Mouse (Mus musculus) midbrain, embryonic 11.5 days (tissue): ENCODE measurements around the gene Spa17. TPM values are rescaled to one million over a fixed set of nuclear protein-coding genes. Genes with fewer than 3 reads are reported as not detected.

Experiments
- ATAC-seq: fragments of 200-750 bp; cut with Nextera tagmentation; 2 replicates; pipeline ENCODE4 v1.8.0; 2017; ENCODE audit warnings: moderate TSS enrichment, moderate library complexity; ENCODE audit not compliant: low FRiP score
- DNase-seq: peaks from one replicate; pipeline ENCODE4 v3.0.0; 2015; ENCODE audit warnings: low spot score; ENCODE audit errors: missing footprints
- H3K27ac ChIP-seq: fragments of 300-500 bp; sonication (generic); 2 replicates; pipeline ENCODE4 v1.5.1; 2014; ENCODE audit warnings: low read depth, low read length
- H3K27me3 ChIP-seq: fragments of 300-500 bp; sonication (generic); 2 replicates; pipeline ENCODE4 v1.6.1; 2014; ENCODE audit warnings: mild to moderate bottlenecking, low read length, moderate library complexity, mixed read lengths; ENCODE audit not compliant: control insufficient read depth, insufficient read depth
- H3K36me3 ChIP-seq: fragments of 300-500 bp; sonication (generic); 2 replicates; pipeline ENCODE4 v1.6.1; 2014; ENCODE audit warnings: mild to moderate bottlenecking, low read length, moderate library complexity, mixed read lengths; ENCODE audit not compliant: control insufficient read depth, insufficient read depth
- H3K4me1 ChIP-seq: fragments of 300-500 bp; sonication (generic); 2 replicates; pipeline ENCODE4 v1.6.1; 2014; ENCODE audit warnings: low read length; ENCODE audit not compliant: control insufficient read depth, insufficient read depth
- H3K4me2 ChIP-seq: fragments of 300-500 bp; sonication (generic); 2 replicates; pipeline ENCODE4 v1.6.1; 2014; ENCODE audit warnings: mild to moderate bottlenecking, moderate library complexity
- H3K4me3 ChIP-seq: fragments of 300-500 bp; sonication (generic); 2 replicates; pipeline ENCODE4 v1.5.1; 2014; ENCODE audit warnings: low read depth, low read length
- H3K9ac ChIP-seq: fragments of 300-500 bp; sonication (generic); 2 replicates; pipeline ENCODE4 v1.6.1; 2014; ENCODE audit warnings: low read length
- H3K9me3 ChIP-seq: fragments of 300-500 bp; sonication (generic); 2 replicates; pipeline ENCODE4 v1.6.1; 2016; ENCODE audit warnings: low read length; ENCODE audit not compliant: control insufficient read depth
- WGBS: fragments of 180-500 bp; shearing (Covaris S2); extraction: QIAGEN DNeasy Blood & Tissue Kit; methylation state at CpG from one replicate; pipeline ENCODE4 v1.1.7; 2014; 5-methylcytosine and 5-hydroxymethylcytosine counted together
- polyA plus RNA-seq: library from polyadenylated mRNA; unstranded; fragments of >200 nt; fragmentation: Nextera tagmentation; extraction: Ambion mirVana; gene quantifications from 2 replicates; pipeline ENCODE4 v1.2.1, GENCODE M21; 2014

Gene Spa17
- polyA plus RNA-seq, 1 experiment from 2014 or later, result 13.6 TPM

GRCm38 (mm10) chr9:37638721-37639120, 25.2 kb upstream of the Spa17 start:
- DNase-seq (no peak), ATAC-seq (no peak)
- no peak overlapping the region for H3K9ac ChIP-seq
- no peaks in the 10 kb centered on the region for H3K4me1 ChIP-seq
- H3K27ac ChIP-seq, result no peak overlapping the region
- H3K9me3 ChIP-seq, result no peaks in the 10 kb centered on the region
- WGBS, result 79% methylated on average over 3 of the region's 3 CpGs
- H3K4me2 ChIP-seq, result no peak overlapping the region
- no peak overlapping the region for H3K4me3 ChIP-seq
- H3K27me3 ChIP-seq, result no peaks in the 10 kb centered on the region
- H3K36me3 ChIP-seq, result no peaks in the 10 kb centered on the region

- H3K36me3 ChIP-seq, result no peaks in the 10 kb centered on the region
- H3K9ac ChIP-seq, result no peak overlapping the region
- no peak overlapping the region for H3K4me2 ChIP-seq
- H3K27me3 ChIP-seq, result no peaks in the 10 kb centered on the region
- ATAC-seq, result no peak
- 72% methylated on average over 6 of the region's 6 CpGs for WGBS
- H3K27ac ChIP-seq, result no peak overlapping the region
- no peak overlapping the region for H3K4me3 ChIP-seq
- no peaks in the 10 kb centered on the region for H3K9me3 ChIP-seq
- no peaks in the 10 kb centered on the region for H3K4me1 ChIP-seq
- DNase-seq, result no peak
Observed at GRCm38 (mm10) chr9:37636800-37637542, 23.4 kb upstream of the Spa17 start.

DNA sequence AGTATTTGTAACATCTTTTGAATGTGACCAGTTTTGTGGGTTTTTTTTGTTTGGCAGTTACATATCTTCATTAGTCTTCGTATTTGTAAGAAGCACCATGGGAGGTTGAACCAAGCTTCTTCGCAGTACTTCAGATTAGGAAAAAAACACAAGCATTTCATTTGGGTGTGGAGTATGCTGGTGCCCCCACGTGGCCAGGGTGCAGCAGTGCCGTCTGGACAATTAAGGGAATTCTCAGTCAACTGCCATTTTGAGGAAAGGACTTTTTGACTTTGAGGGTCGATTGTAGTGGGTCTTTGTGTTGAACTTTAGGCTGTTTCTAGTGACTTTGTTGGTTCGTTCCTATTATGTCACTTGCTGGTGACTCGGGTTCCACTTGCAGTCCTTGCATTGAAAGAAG, 22.8 kb upstream of the Spa17 start:
- Histone ChIP-seq H3K27me3 (no peaks in the 10 kb centered on the region), H3K4me2 (no peak overlapping the region), H3K9me3 (no peaks in the 10 kb centered on the region), H3K36me3 (no peaks in the 10 kb centered on the region), H3K4me3 (no peak overlapping the region), H3K4me1 (no peaks in the 10 kb centered on the region), H3K9ac (no peak overlapping the region), H3K27ac (no peak overlapping the region)
- peak; percentile 46; the same call in 1 of the 2 replicates for ATAC-seq
- peak; percentile 91 for DNase-seq
- WGBS, result 24% methylated on average over 7 of the region's 7 CpGs

- ATAC-seq, result no peak
- 92% methylated on average over 3 of the region's 3 CpGs for WGBS
- H3K9ac ChIP-seq, result no peak overlapping the region
Observed at GRCm38 (mm10) chr9:37634269-37634668, 20.7 kb upstream of the Spa17 start.

DNA sequence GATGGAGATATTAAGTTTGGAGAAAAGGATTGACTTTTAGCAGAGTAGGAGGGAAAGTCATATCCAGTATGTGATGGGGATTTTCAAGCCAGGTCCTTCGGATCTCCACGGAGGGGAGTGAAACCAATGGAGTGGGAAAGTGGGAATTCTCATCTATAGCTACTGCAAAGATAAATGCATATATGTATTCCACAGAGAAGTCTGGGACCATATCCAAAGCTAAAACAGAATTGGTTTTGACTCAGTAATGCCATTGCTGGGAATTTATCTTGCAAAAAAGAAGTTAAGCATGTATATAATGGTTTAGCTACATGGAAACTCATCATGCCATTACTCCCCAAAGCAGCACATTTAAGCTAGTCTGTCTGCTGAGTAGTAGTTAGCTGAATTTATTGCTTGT, 18.8 kb upstream of the Spa17 start:
- Histone ChIP-seq H3K27me3 (no peaks in the 10 kb centered on the region), H3K9ac (no peak overlapping the region), H3K4me3 (no peak overlapping the region), H3K36me3 (no peaks in the 10 kb centered on the region), H3K27ac (no peak overlapping the region), H3K4me1 (no peaks in the 10 kb centered on the region), H3K4me2 (no peak overlapping the region), H3K9me3 (no peaks in the 10 kb centered on the region)
- ATAC-seq (no peak), DNase-seq (no peak)
- 87% methylated on average over 2 of the region's 2 CpGs for WGBS

More at GRCm38 (mm10) chr9:37634269-37634668, 20.7 kb upstream of the Spa17 start:
- no peak overlapping the region for H3K27ac ChIP-seq
- no peaks in the 10 kb centered on the region for H3K4me1 ChIP-seq
- no peaks in the 10 kb centered on the region for H3K36me3 ChIP-seq
- no peak overlapping the region for H3K4me3 ChIP-seq
- no peak overlapping the region for H3K4me2 ChIP-seq
- no peaks in the 10 kb centered on the region for H3K9me3 ChIP-seq
- no peak for DNase-seq
- no peaks in the 10 kb centered on the region for H3K27me3 ChIP-seq

DNA sequence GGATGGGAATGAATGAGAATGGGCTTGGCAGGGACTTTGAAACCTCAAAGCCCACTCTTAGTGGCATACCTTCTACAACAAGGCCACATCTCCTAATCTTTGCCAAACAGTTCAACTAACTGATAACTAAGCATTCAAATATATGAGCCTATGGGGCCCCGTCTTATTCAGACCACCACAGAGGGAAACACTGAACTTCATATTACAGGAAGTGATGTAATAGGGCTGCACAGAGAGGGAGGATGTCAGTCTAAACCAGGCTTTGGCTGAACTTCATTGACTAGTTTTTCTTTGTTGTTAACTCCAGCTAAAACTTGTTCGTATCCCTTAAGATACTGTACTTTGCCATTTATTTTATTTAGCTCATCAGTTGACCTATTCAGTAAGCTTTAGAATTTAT, 16.4 kb upstream of the Spa17 start:
- Histone ChIP-seq H3K27ac (no peak overlapping the region), H3K9me3 (no peaks in the 10 kb centered on the region), H3K4me3 (no peak overlapping the region), H3K9ac (no peak overlapping the region), H3K4me2 (no peak overlapping the region), H3K36me3 (no peaks in the 10 kb centered on the region), H3K27me3 (no peaks in the 10 kb centered on the region), H3K4me1 (peaks cover 12% of the 10 kb centered on the region; the same call in 1 of the 2 replicates)
- DNase-seq, result no peak
- no peak for ATAC-seq
- WGBS, result 92% methylated on average over 2 of the region's 2 CpGs

DNA sequence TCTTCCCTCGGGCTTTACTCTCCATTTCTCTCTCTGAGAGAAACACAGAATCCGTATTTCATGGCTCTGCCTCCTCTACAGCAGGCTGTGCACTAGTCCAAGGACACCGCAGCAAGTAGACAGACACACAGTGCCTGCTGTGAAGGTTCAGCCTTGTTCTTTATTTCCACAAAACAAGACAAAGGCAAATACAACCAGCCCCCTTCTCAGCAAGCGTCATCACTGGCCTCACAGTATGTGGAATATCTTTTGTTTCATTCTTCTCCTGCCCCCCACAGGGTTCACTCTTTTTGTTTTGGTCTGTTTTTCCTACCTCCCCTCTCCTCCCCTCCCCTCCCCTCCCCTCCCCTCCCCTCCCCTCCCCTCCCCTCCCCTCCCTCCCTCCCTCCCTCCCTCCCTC, 15.1 kb upstream of the Spa17 start:
- H3K27me3 ChIP-seq, result no peaks in the 10 kb centered on the region
- ATAC-seq (no peak), DNase-seq (no peak)
- no peaks in the 10 kb centered on the region for H3K9me3 ChIP-seq
- H3K27ac ChIP-seq, result no peak overlapping the region
- H3K9ac ChIP-seq, result no peak overlapping the region
- peaks cover 12% of the 10 kb centered on the region; the same call in 1 of the 2 replicates for H3K4me1 ChIP-seq
- no peak overlapping the region for H3K4me2 ChIP-seq
- WGBS, result 39% methylated on average over 4 of the region's 4 CpGs
- H3K36me3 ChIP-seq, result no peaks in the 10 kb centered on the region
- H3K4me3 ChIP-seq, result no peak overlapping the region

- DNase-seq (no peak), ATAC-seq (no peak)
- 100% methylated on average over 1 of the region's 1 CpGs for WGBS
- Histone ChIP-seq H3K4me3 (no peak overlapping the region), H3K4me1 (peaks cover 12% of the 10 kb centered on the region; the same call in 1 of the 2 replicates), H3K9me3 (no peaks in the 10 kb centered on the region), H3K27ac (no peak overlapping the region), H3K4me2 (no peak overlapping the region), H3K36me3 (no peaks in the 10 kb centered on the region), H3K27me3 (no peaks in the 10 kb centered on the region), H3K9ac (no peak overlapping the region)
Observed at GRCm38 (mm10) chr9:37627263-37627662, 13.7 kb upstream of the Spa17 start.

GRCm38 (mm10) chr9:37626103-37626567, 12.6 kb upstream of the Spa17 start:
- peak overlapping the region; percentile 30 for H3K27ac ChIP-seq
- peaks cover 12% of the 10 kb centered on the region; the same call in 1 of the 2 replicates for H3K4me1 ChIP-seq
- peak overlapping the region; percentile 30; the same call in 1 of the 2 replicates for H3K9ac ChIP-seq
- peak overlapping the region; percentile 20 for H3K4me2 ChIP-seq
- H3K4me3 ChIP-seq, result no peak overlapping the region
- peak; percentile 78 for ATAC-seq
- no peaks in the 10 kb centered on the region for H3K36me3 ChIP-seq
- 13% methylated on average over 3 of the region's 3 CpGs for WGBS
- H3K27me3 ChIP-seq, result no peaks in the 10 kb centered on the region
- H3K9me3 ChIP-seq, result no peaks in the 10 kb centered on the region
- no peak for DNase-seq
